Mouse (Mus musculus): ENCODE data around the gene Gzmb. TPM values are rescaled to one million over a fixed set of nuclear protein-coding genes. Genes with fewer than 3 reads are reported as not detected.
"Not testable (repeated sequence)": the region's sequence is repeated elsewhere in the genome, so short reads cannot be mapped to it uniquely, and the experiment has no call there.

Gene Gzmb
- not detected in 2 replicates for polyA plus RNA-seq (2014; fragmentation: Nextera tagmentation; extraction: Ambion mirVana)

DNA sequence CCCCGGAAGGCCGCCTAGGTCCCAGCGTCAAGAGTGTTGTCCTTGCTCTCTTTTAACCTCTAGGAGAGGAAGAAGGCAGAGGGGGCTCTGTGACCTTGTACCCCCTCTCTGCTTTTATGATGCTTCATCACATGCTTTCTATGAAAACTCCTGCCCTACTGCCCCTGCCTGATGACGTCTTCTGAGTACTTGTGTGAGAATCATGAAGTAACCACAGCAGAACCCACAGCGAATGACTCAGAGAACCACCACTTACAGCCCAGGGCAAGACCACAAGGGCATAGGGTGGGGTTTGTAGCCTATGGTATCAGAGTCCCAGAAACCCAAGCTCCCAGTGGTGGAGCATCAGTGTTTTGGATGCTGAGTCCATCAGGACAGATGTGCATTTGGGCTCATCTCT is at the start of gene Gzmb:
Gzmb (minus strand) TSS at position 108 of the 400 bp plus-strand sequence.
- H3K4me1 ChIP-seq (ENCODE audit: control insufficient read depth, insufficient read depth, low read length), result no peaks in the 10 kb centered on the region
- ATAC-seq (no peak), DNase-seq (ENCODE audit: low spot score) (no peak)
- no peaks in the 10 kb centered on the region for H3K9me3 ChIP-seq (replicated peaks; ENCODE audit: control insufficient read depth, low read length)
- H3K36me3 ChIP-seq (ENCODE audit: control insufficient read depth, insufficient read depth, low read length), result no peaks in the 10 kb centered on the region
- no peaks in the 10 kb centered on the region for H3K27me3 ChIP-seq (replicated peaks; ENCODE audit: control insufficient read depth, insufficient read depth, low read length)
- WGBS, result 87% methylated on average over 5 of the region's 5 CpGs
- H3K4me3 ChIP-seq (ENCODE audit: low read depth, low read length), result no peak within 1 kb of the TSS
- H3K9ac ChIP-seq (ENCODE audit: low read length), result no peak within 1 kb of the TSS
- H3K4me2 ChIP-seq (ENCODE audit: low read length), result no peak within 1 kb of the TSS
- H3K27ac ChIP-seq (ENCODE audit: low read depth, low read length), result no peak within 1 kb of the TSS

DNA sequence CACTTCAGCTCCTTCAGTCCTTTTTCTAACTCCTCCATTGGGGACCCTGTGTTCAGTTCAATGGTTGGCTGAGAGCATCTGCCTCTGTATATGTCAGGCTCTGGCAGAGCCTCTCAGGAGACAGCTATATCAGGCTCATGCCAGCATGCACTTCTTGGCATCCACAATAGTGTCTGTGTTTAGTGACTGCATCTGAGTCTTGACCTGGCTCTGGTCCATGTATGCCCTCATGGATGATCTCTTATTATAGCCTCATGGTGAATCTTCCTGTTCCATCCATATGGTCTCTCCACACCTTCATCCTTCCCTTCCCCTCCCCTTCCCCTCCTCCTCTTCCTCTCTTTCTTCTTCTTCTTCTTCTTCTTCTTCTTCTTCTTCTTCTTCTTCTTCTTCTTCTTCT is 49.7 kb upstream of the Gzmb start:
- not testable (repeated sequence) for H3K9me3 ChIP-seq (replicated peaks; ENCODE audit: control insufficient read depth, low read length); H3K4me3 ChIP-seq (ENCODE audit: low read depth, low read length); DNase-seq (ENCODE audit: low spot score); H3K36me3 ChIP-seq (ENCODE audit: control insufficient read depth, insufficient read depth, low read length); H3K9ac ChIP-seq (ENCODE audit: low read length); H3K4me1 ChIP-seq (ENCODE audit: control insufficient read depth, insufficient read depth, low read length); H3K4me2 ChIP-seq (ENCODE audit: low read length); ATAC-seq; H3K27me3 ChIP-seq (replicated peaks; ENCODE audit: control insufficient read depth, insufficient read depth, low read length); H3K27ac ChIP-seq (ENCODE audit: low read depth, low read length)

DNA sequence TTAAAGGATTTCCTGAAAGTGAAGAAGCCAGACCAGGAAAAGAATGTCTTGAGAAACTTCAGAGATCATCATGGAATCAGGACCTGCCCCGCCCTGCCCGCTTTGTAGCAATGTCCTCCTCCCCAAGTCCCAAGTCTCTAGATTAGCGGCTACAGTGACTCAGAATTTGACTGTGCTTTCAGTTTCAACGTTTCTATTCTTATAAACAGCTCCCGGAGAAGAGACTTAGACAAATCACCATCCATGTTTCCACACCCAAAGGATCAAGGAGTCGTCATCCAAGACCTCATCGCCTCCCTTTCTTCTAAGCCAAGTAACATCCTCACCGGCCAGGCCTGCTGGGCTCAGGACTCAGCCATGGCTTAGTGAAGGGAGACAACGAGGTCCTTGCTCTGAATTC is 48.2 kb upstream of the Gzmb start:
- ATAC-seq (no peak), DNase-seq (ENCODE audit: low spot score) (no peak)
- no peaks in the 10 kb centered on the region for H3K27me3 ChIP-seq (replicated peaks; ENCODE audit: control insufficient read depth, insufficient read depth, low read length)
- no peaks in the 10 kb centered on the region for H3K36me3 ChIP-seq (ENCODE audit: control insufficient read depth, insufficient read depth, low read length)
- H3K9ac ChIP-seq (ENCODE audit: low read length), result no peak overlapping the region
- no peak overlapping the region for H3K4me2 ChIP-seq (ENCODE audit: low read length)
- no peak overlapping the region for H3K4me3 ChIP-seq (ENCODE audit: low read depth, low read length)
- H3K4me1 ChIP-seq (ENCODE audit: control insufficient read depth, insufficient read depth, low read length), result no peaks in the 10 kb centered on the region
- no peak overlapping the region for H3K27ac ChIP-seq (ENCODE audit: low read depth, low read length)
- whole genome bisulfite sequencing, result 86% methylated on average over 9 of the region's 9 CpGs
- no peaks in the 10 kb centered on the region for H3K9me3 ChIP-seq (replicated peaks; ENCODE audit: control insufficient read depth, low read length)

DNA sequence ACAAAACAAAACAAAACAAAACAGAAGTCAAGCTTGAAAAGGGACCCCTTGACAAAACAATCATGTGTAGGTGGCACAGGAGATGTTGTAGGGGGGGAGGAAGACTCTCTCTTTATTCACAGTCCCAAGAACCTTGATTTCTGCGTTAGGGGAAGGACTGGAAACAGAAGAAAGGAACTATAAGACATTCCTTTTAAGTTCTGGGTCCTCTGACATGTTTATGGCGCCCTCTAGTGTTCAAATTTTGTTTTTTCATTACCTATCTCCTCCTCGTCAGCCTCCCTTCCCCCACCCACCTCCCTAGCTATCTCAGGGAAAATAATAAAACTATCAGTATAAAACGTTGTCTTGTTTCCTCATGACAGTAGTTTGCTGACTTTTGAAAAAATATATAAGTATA is 42.1 kb upstream of the Gzmb start:
- WGBS, result 0% methylated on average over 4 of the region's 4 CpGs
- peak; percentile 71; the same call in 1 of the 2 replicates for ATAC-seq
- DNase-seq (ENCODE audit: low spot score), result peak; percentile 88
- no peaks in the 10 kb centered on the region for H3K9me3 ChIP-seq (replicated peaks; ENCODE audit: control insufficient read depth, low read length)
- no peaks in the 10 kb centered on the region for H3K4me1 ChIP-seq (ENCODE audit: control insufficient read depth, insufficient read depth, low read length)
- no peak overlapping the region for H3K4me3 ChIP-seq (ENCODE audit: low read depth, low read length)
- H3K4me2 ChIP-seq (ENCODE audit: low read length), result no peak overlapping the region
- no peaks in the 10 kb centered on the region for H3K27me3 ChIP-seq (replicated peaks; ENCODE audit: control insufficient read depth, insufficient read depth, low read length)
- no peak overlapping the region for H3K9ac ChIP-seq (ENCODE audit: low read length)
- no peak overlapping the region for H3K27ac ChIP-seq (ENCODE audit: low read depth, low read length)
- no peaks in the 10 kb centered on the region for H3K36me3 ChIP-seq (ENCODE audit: control insufficient read depth, insufficient read depth, low read length)

DNA sequence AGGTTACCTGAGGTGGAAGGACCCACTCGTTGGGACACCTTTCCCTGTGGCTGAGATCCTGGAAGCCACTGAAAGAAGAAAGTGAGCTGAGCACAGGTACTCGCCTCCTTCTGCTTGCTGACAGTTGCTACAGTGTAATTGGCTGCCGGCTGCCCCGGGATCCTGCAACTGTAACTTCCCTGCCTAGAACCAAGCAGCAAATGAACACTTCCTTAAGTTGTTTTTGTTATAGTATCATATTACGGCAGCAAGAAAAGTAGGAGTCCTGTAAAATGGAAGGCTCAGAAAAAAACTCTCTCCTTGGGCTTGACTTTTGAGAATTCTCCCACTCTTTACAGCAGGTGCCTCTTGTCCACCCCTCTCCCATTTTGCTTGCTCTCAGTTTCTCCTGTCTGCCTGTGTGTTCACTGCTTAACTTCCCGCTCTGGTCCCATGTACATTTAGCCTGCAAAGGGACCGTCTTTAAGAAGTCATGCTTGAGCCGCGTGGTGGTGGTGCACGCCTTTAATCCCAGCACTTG is 41.5 kb upstream of the Gzmb start:
- no peak for ATAC-seq
- H3K9ac ChIP-seq (ENCODE audit: low read length), result no peak overlapping the region
- H3K4me1 ChIP-seq (ENCODE audit: control insufficient read depth, insufficient read depth, low read length), result no peaks in the 10 kb centered on the region
- H3K9me3 ChIP-seq (replicated peaks; ENCODE audit: control insufficient read depth, low read length), result no peaks in the 10 kb centered on the region
- no peaks in the 10 kb centered on the region for H3K27me3 ChIP-seq (replicated peaks; ENCODE audit: control insufficient read depth, insufficient read depth, low read length)
- no peak overlapping the region for H3K4me3 ChIP-seq (ENCODE audit: low read depth, low read length)
- H3K27ac ChIP-seq (ENCODE audit: low read depth, low read length), result no peak overlapping the region
- 78% methylated on average over 10 of the region's 10 CpGs for WGBS
- H3K36me3 ChIP-seq (ENCODE audit: control insufficient read depth, insufficient read depth, low read length), result no peaks in the 10 kb centered on the region
- DNase-seq (ENCODE audit: low spot score), result no peak
- no peak overlapping the region for H3K4me2 ChIP-seq (ENCODE audit: low read length)

DNA sequence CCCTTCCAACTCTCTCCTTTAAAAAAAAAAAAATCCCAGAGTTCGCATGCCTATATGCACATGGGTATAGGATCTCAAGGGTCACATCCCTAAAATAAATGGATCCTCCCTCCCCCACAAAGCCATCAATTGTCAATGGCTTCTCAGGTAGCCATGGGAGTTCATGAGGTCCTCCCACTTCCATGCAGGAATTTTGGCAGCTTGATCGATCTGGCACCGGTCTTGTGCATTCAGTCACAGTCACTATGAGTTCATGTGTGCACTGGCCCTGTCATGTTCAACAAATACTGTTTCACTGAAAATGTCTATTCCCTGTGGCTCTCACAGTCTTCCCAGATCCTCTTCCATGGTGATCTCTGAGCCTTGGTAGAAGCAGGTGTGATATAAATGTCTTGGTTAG is 40.0 kb upstream of the Gzmb start:
- Histone ChIP-seq H3K9me3 (replicated peaks; ENCODE audit: control insufficient read depth, low read length) (no peaks in the 10 kb centered on the region), H3K27me3 (replicated peaks; ENCODE audit: control insufficient read depth, insufficient read depth, low read length) (no peaks in the 10 kb centered on the region), H3K4me3 (ENCODE audit: low read depth, low read length) (no peak overlapping the region), H3K4me1 (ENCODE audit: control insufficient read depth, insufficient read depth, low read length) (no peaks in the 10 kb centered on the region), H3K4me2 (ENCODE audit: low read length) (no peak overlapping the region), H3K36me3 (ENCODE audit: control insufficient read depth, insufficient read depth, low read length) (no peaks in the 10 kb centered on the region), H3K9ac (ENCODE audit: low read length) (no peak overlapping the region), H3K27ac (ENCODE audit: low read depth, low read length) (no peak overlapping the region)
- DNase-seq (ENCODE audit: low spot score), result no peak
- ATAC-seq, result no peak
- WGBS, result 93% methylated on average over 3 of the region's 3 CpGs

DNA sequence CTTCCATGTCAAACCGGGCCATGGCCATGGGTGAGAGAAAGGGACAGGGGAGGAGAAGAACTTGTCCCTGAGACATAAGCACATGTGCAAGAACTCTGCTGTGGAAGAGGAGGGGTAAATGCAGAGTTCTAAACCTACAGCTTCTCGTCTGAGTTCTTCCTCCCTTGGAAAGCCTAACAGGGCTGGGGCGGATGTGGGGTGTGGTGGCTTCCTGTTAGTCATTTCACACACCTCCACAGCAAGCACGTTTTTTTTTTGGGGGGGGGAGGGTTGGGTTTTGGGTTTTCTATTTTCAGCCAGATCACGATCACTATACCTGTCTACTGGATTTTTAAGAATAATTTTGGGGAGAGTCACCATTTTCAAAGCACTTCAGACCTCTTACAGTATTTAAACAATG is 34.7 kb upstream of the Gzmb start:
- ATAC-seq (no peak), DNase-seq (ENCODE audit: low spot score) (no peak)
- Histone ChIP-seq H3K4me2 (ENCODE audit: low read length) (no peak overlapping the region), H3K4me1 (ENCODE audit: control insufficient read depth, insufficient read depth, low read length) (no peaks in the 10 kb centered on the region), H3K9me3 (replicated peaks; ENCODE audit: control insufficient read depth, low read length) (no peaks in the 10 kb centered on the region), H3K27ac (ENCODE audit: low read depth, low read length) (no peak overlapping the region), H3K36me3 (ENCODE audit: control insufficient read depth, insufficient read depth, low read length) (no peaks in the 10 kb centered on the region), H3K4me3 (ENCODE audit: low read depth, low read length) (no peak overlapping the region), H3K9ac (ENCODE audit: low read length) (no peak overlapping the region), H3K27me3 (replicated peaks; ENCODE audit: control insufficient read depth, insufficient read depth, low read length) (no peaks in the 10 kb centered on the region)
- WGBS, result 84% methylated on average over 5 of the region's 5 CpGs

DNA sequence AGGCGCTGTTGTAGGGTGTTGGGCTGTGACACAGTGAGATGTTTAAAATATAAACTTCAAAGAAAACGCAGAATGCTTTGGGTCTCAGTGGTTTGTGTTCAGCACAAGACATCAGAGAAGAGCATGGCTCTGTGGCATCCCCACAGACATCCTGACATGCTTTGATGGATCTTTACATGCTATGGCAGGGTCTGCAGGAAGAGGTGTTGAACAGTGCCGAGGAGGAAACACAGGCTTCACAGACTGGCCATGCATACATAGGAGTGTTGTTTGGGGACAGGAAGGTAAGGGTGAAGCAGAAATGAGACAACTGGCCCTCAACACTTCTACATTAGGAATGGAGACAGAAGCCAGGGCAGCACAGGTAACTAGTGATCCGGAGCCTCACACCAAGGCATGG is 34.0 kb upstream of the Gzmb start:
- DNase-seq (ENCODE audit: low spot score), result no peak
- H3K4me1 ChIP-seq (ENCODE audit: control insufficient read depth, insufficient read depth, low read length), result no peaks in the 10 kb centered on the region
- no peaks in the 10 kb centered on the region for H3K27me3 ChIP-seq (replicated peaks; ENCODE audit: control insufficient read depth, insufficient read depth, low read length)
- H3K36me3 ChIP-seq (ENCODE audit: control insufficient read depth, insufficient read depth, low read length), result no peaks in the 10 kb centered on the region
- no peak overlapping the region for H3K4me3 ChIP-seq (ENCODE audit: low read depth, low read length)
- H3K4me2 ChIP-seq (ENCODE audit: low read length), result no peak overlapping the region
- no peak overlapping the region for H3K9ac ChIP-seq (ENCODE audit: low read length)
- H3K27ac ChIP-seq (ENCODE audit: low read depth, low read length), result no peak overlapping the region
- H3K9me3 ChIP-seq (replicated peaks; ENCODE audit: control insufficient read depth, low read length), result no peaks in the 10 kb centered on the region
- 88% methylated on average over 4 of the region's 4 CpGs for WGBS
- ATAC-seq, result no peak

DNA sequence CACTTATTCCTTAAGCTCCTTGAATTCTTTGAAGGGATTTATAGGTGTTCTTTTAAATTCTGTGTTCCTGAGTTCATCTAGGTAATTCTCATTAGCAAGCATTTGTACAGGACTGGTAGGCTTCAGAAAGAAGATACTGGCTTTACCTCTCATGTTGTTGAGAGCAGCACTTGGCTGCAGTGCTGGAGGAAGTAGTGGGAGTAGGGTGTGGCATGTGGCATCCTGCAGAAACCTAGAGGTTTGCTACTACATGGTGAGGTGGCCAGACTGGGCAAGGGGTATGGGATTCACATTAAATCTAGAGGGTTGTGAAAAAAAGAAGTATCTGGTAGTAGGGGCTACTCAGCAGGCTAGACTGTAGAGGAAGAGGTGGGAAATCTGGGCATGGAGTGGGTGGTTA is 31.1 kb upstream of the Gzmb start:
- H3K4me2 ChIP-seq (ENCODE audit: low read length), result no peak overlapping the region
- H3K9me3 ChIP-seq (replicated peaks; ENCODE audit: control insufficient read depth, low read length), result no peaks in the 10 kb centered on the region
- no peak overlapping the region for H3K9ac ChIP-seq (ENCODE audit: low read length)
- no peaks in the 10 kb centered on the region for H3K36me3 ChIP-seq (ENCODE audit: control insufficient read depth, insufficient read depth, low read length)
- ATAC-seq, result no peak
- no peak for DNase-seq (ENCODE audit: low spot score)
- no peaks in the 10 kb centered on the region for H3K4me1 ChIP-seq (ENCODE audit: control insufficient read depth, insufficient read depth, low read length)
- H3K27me3 ChIP-seq (replicated peaks; ENCODE audit: control insufficient read depth, insufficient read depth, low read length), result no peaks in the 10 kb centered on the region
- no peak overlapping the region for H3K27ac ChIP-seq (ENCODE audit: low read depth, low read length)
- H3K4me3 ChIP-seq (ENCODE audit: low read depth, low read length), result no peak overlapping the region
